Mouse (Mus musculus) small intestine, adult 2 months (tissue): ENCODE measurements around the gene Vcan.

Experiments
- CTCF ChIP-seq: fragments of 200-500 bp; IDR thresholded peaks from 2 replicates; pipeline ENCODE4 v1.5.1; 2012; ENCODE audit warnings: low read depth, mild to moderate bottlenecking, control low read depth, inconsistent platforms, low read length, moderate library complexity, mixed read lengths; ENCODE audit not compliant: insufficient replicate concordance, insufficient read length; ENCODE audit errors: extremely low read depth
- POLR2A ChIP-seq: fragments of 200-500 bp; IDR thresholded peaks from 2 replicates; pipeline ENCODE4 v1.6.1; 2012; ENCODE audit warnings: low read depth, mild to moderate bottlenecking, control low read depth, inconsistent platforms, low read length, moderate library complexity

GRCm38 (mm10) chr13:89652773-89653172 is 89.5 kb downstream of the Vcan start:
- TF ChIP-seq CTCF (no peak), POLR2A (no peak)
